Mouse (Mus musculus) brain, adult 10 weeks (tissue): ENCODE data around the gene Calhm6. TPM values are rescaled to one million over a fixed set of nuclear protein-coding genes. Genes with fewer than 3 reads are reported as not detected.

ENCODE experiments used
- polyA plus RNA-seq: library from polyadenylated mRNA; stranded (reverse); fragments of 350-450 nt; fragmentation: Illumina TruSeq; extraction: RNeasy Lipid Tissue Mini Kit (QIAGEN cat#74804); gene quantifications from one replicate; pipeline ENCODE4 v1.2.3, GENCODE M21; 2015; ENCODE audit warnings: low read depth, low replicate concordance

The Calhm6 gene
- 0.88 TPM for polyA plus RNA-seq

GRCm38 (mm10) chr10:34127392-34128378 lies at the start of gene Calhm6:
Gene Calhm6 (minus strand): TSS chr10:34127984.

GRCm38 (mm10) chr10:34096418-34096883 lies 31.3 kb downstream of the Calhm6 start, which contains the start of gene Calhm5:
Gene Calhm5 (minus strand): TSS chr10:34096519.

Other genes with a start within 250 kb of the Calhm6 start
- 3.5 TPM for gene Rsph4a, start 222.9 kb downstream of the Calhm6 start, polyA plus RNA-seq
- 11.7 TPM for gene Zup1, start 176.7 kb downstream of the Calhm6 start, polyA plus RNA-seq
- 102 TPM for gene Rwdd1, start 108.4 kb downstream of the Calhm6 start, polyA plus RNA-seq
- gene Trappc3l, start 90.4 kb downstream of the Calhm6 start, polyA plus RNA-seq: not detected
- gene Calhm4, start 83.7 kb downstream of the Calhm6 start, polyA plus RNA-seq: not detected
- gene Calhm5, start 31.5 kb downstream of the Calhm6 start, polyA plus RNA-seq: 3.0 TPM
- gene Dse, start 79.7 kb upstream of the Calhm6 start, polyA plus RNA-seq: 3.2 TPM
- 142 TPM for gene Tspyl1, start 154.2 kb upstream of the Calhm6 start, polyA plus RNA-seq
- 548 TPM for gene Tspyl4, start 169.5 kb upstream of the Calhm6 start, polyA plus RNA-seq